Mouse (Mus musculus) testis, adult 2 months (tissue): Measurements from ENCODE around the gene Acp4.

ENCODE experiments used
- CTCF ChIP-seq: fragments of 200-500 bp; IDR thresholded peaks from 2 replicates; pipeline ENCODE4 v1.5.1; 2012; ENCODE audit warnings: low read depth, mild to moderate bottlenecking, inconsistent platforms, low read length, moderate library complexity; ENCODE audit not compliant: control insufficient read depth, insufficient read depth, insufficient replicate concordance
- POLR2A ChIP-seq: fragments of 200-500 bp; IDR thresholded peaks from 2 replicates; pipeline ENCODE4 v1.6.1; 2012; ENCODE audit warnings: low read depth, mild to moderate bottlenecking, inconsistent platforms, low read length, moderate library complexity; ENCODE audit not compliant: control insufficient read depth

DNA sequence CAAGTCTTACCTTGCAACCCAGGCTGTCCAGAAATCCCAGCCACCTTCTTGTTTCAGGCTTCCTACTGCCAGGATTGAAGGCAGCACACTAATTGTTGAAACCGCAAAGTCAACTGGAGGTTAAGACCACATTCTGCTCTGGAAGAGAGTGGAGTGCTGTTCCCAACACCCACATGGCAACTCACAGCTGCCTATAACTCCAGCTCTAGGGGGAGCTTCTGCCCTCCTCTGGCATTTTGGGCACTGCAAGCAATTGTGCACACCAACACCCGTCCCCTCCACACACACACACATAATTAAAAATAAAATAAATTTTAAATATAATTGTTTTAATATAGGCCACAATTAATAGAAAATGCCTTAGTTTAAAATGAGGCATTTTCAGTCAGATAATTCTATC, 16.0 kb downstream of the Acp4 start:
- no peak for TF ChIP-seq POLR2A
- no peak for TF ChIP-seq CTCF
